Mouse (Mus musculus) bone marrow macrophage, adult 2 months (primary cell): ENCODE data around the gene Syk.

ENCODE experiments used
- CTCF ChIP-seq: IDR thresholded peaks from 2 replicates; pipeline ENCODE4 v1.5.1; 2012; ENCODE audit warnings: low read depth, mild to moderate bottlenecking, low read length, moderate library complexity
- POLR2A ChIP-seq: IDR thresholded peaks from 2 replicates; pipeline ENCODE4 v1.6.1; 2012; ENCODE audit warnings: mild to moderate bottlenecking, low read depth, low read length, borderline replicate concordance

GRCm38 (mm10) chr13:52676671-52677445 lies 93.9 kb downstream of the Syk start:
- TF ChIP-seq CTCF (no peak), POLR2A (no peak)
